Mouse (Mus musculus) heart, postnatal 0 days (tissue): ENCODE results near the gene Ptch2.

ENCODE experiments used
- CTCF ChIP-seq: IDR thresholded peaks from 2 replicates; pipeline ENCODE4 v1.5.1; 2016; ENCODE audit warnings: antibody characterized with exemption, control low read depth, low read depth
- EP300 ChIP-seq: IDR thresholded peaks from 2 replicates; pipeline ENCODE4 v1.6.1; 2016; ENCODE audit warnings: antibody characterized with exemption, low read depth

- TF ChIP-seq CTCF, result no peak
- TF ChIP-seq EP300, result no peak
These were observed 33.0 kb upstream of the Ptch2 start for GRCm38 (mm10) chr4:117062700-117063390.
